Mouse (Mus musculus): Measurements from ENCODE around the gene Il33.

- TF ChIP-seq CTCF (conservative IDR thresholded peaks at IDR 0.05; ENCODE audit: low read length) (no peak), POU5F1 (IDR thresholded peaks at IDR 0.05; ENCODE audit: borderline replicate concordance, low read length) (no peak), NANOG (IDR thresholded peaks at IDR 0.05; ENCODE audit: borderline replicate concordance, low read length) (no peak)
These were observed 22.4 kb upstream of the Il33 start for GRCm38 (mm10) chr19:29902343-29903070.

Data from E14TG2a.4 (cell line).